Mouse (Mus musculus) bone marrow macrophage, adult 2 months (primary cell): ENCODE measurements around the gene Cyp11a1. TPM values are rescaled to one million over a fixed set of nuclear protein-coding genes. Genes with fewer than 3 reads are reported as not detected.

Experiments used
- H3K27ac ChIP-seq: 2 replicates; pipeline ENCODE4 v1.5.1; 2012; ENCODE audit warnings: low read depth, low read length; ENCODE audit not compliant: insufficient read depth
- H3K4me1 ChIP-seq: 2 replicates; pipeline ENCODE4 v1.6.1; 2012; ENCODE audit warnings: low read length; ENCODE audit not compliant: control insufficient read depth, insufficient read depth
- H3K4me3 ChIP-seq: 2 replicates; pipeline ENCODE4 v1.5.1; 2012; ENCODE audit warnings: mild to moderate bottlenecking, low read length, moderate library complexity; ENCODE audit not compliant: insufficient read depth
- CTCF ChIP-seq: IDR thresholded peaks from 2 replicates; pipeline ENCODE4 v1.5.1; 2012; ENCODE audit warnings: low read depth, mild to moderate bottlenecking, low read length, moderate library complexity
- POLR2A ChIP-seq: IDR thresholded peaks from 2 replicates; pipeline ENCODE4 v1.6.1; 2012; ENCODE audit warnings: mild to moderate bottlenecking, low read depth, low read length, borderline replicate concordance
- polyA plus RNA-seq: library from polyadenylated mRNA; stranded (reverse); fragments of >200 nt; gene quantifications from 2 replicates; pipeline ENCODE4 v1.2.4, GENCODE M21; 2012; ENCODE audit not compliant: missing spikeins, insufficient read depth, insufficient read length

Gene Cyp11a1
- polyA plus RNA-seq, 1 experiment, result 0.36 TPM

GRCm38 (mm10) chr9:57972776-57973439, 33.3 kb upstream of the Cyp11a1 start:
- peaks cover 4% of the 10 kb centered on the region; the same call in 1 of the 2 replicates for H3K4me1 ChIP-seq
- no peak overlapping the region for H3K27ac ChIP-seq
- TF ChIP-seq CTCF, result no peak
- TF ChIP-seq POLR2A, result no peak
- H3K4me3 ChIP-seq, result no peak overlapping the region

DNA sequence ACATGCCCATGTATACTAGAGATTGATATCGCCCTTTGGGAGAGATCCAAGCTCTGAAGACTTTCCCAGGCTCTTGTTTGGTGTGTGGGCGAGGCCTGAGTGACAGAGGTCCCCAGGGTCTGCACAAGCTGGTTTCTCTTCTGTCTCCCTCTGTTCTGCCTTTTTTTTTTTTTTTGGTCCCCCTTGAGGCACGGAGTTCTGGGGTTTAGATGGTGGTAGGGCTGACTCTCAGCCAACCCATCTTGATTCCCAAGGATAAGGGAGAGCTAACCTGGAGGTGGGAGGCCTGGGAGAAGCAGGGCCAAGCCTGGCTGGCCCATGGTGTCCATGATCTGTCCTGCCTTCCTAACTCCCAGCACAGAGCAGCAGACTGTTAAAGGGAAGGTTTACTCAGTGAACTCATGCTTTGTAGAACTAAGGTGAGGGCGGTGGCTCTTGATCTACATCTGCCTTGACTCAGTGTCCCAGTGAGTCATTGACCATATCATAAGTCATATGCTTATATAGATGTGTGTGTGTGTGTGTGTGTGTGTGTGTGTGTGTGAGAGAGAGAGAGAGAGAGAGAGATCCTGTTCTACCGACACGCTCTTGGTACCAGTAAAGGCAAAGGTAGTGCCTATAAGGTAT, 32.7 kb upstream of the Cyp11a1 start:
- H3K27ac ChIP-seq, result no peak overlapping the region
- no peak overlapping the region for H3K4me3 ChIP-seq
- TF ChIP-seq CTCF (no peak), POLR2A (no peak)
- peaks cover 4% of the 10 kb centered on the region; the same call in 1 of the 2 replicates for H3K4me1 ChIP-seq

DNA sequence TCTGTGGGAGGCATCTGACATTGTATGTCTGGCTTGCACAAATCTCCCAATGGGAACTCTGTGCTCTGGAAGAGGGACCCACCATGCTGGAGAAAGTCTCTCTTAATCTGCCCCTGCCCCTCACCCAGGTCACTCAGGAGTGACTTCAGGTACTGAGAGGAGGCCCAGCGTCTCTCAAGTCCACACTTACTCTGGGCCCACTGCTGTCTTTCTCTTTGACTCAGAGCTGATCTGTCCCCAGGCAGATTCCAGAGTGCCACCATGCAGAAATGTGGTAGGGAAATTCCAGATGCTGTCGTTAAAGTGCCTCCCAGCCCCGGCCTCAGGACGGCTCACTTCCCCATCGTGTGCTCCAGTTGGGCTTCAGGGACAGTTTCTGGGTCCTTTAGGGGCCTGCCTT, 32.0 kb upstream of the Cyp11a1 start:
- Histone ChIP-seq H3K4me3 (no peak overlapping the region), H3K27ac (no peak overlapping the region), H3K4me1 (peaks cover 4% of the 10 kb centered on the region; the same call in 1 of the 2 replicates)
- TF ChIP-seq CTCF (no peak), POLR2A (no peak)

GRCm38 (mm10) chr9:57975200-57975821, 30.9 kb upstream of the Cyp11a1 start:
- Histone ChIP-seq H3K27ac (no peak overlapping the region), H3K4me1 (peaks cover 5% of the 10 kb centered on the region; the same call in 1 of the 2 replicates), H3K4me3 (no peak overlapping the region)
- TF ChIP-seq POLR2A (no peak), CTCF (no peak)

GRCm38 (mm10) chr9:57978025-57978424, 28.2 kb upstream of the Cyp11a1 start:
- Histone ChIP-seq H3K4me1 (peaks cover 6% of the 10 kb centered on the region; the same call in 1 of the 2 replicates), H3K27ac (no peak overlapping the region), H3K4me3 (no peak overlapping the region)
- no peak for TF ChIP-seq CTCF
- TF ChIP-seq POLR2A, result no peak

GRCm38 (mm10) chr9:57978858-57979257, 27.4 kb upstream of the Cyp11a1 start:
- Histone ChIP-seq H3K27ac (no peak overlapping the region), H3K4me1 (peaks cover 5% of the 10 kb centered on the region; the same call in 1 of the 2 replicates), H3K4me3 (no peak overlapping the region)
- TF ChIP-seq CTCF (no peak), POLR2A (no peak)

- TF ChIP-seq POLR2A (no peak), CTCF (no peak)
- H3K27ac ChIP-seq, result no peak overlapping the region
- peaks cover 2% of the 10 kb centered on the region; the same call in 1 of the 2 replicates for H3K4me1 ChIP-seq
- H3K4me3 ChIP-seq, result no peak overlapping the region
Observed at GRCm38 (mm10) chr9:57980570-57980969, 25.6 kb upstream of the Cyp11a1 start.

DNA sequence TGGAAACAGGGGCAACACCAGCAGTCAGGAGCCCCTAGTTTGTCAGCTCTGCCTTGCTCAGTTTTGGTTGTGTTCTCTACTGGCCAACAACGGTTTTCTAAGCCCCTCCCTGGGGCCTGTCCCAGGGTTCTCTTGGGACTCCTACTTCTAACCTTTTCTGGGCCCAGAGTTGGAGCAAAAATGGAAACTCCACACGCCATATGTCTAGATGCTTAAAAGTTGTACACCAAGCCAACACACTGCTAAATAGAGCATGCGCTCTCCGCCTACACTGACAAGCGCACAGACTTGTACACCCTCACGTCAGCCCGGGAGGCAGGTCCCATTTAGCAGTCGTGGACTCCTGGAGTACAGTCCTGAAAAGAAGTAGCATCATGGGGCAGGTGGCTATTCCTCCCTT, 20.9 kb upstream of the Cyp11a1 start:
- Histone ChIP-seq H3K27ac (no peak overlapping the region), H3K4me3 (no peak overlapping the region), H3K4me1 (peaks cover 2% of the 10 kb centered on the region; the same call in 1 of the 2 replicates)
- no peak for TF ChIP-seq POLR2A

GRCm38 (mm10) chr9:57986293-57986692, 19.9 kb upstream of the Cyp11a1 start:
- TF ChIP-seq POLR2A, result no peak
- no peak for TF ChIP-seq CTCF
- H3K4me3 ChIP-seq, result no peak overlapping the region
- H3K4me1 ChIP-seq, result no peaks in the 10 kb centered on the region
- H3K27ac ChIP-seq, result no peak overlapping the region

GRCm38 (mm10) chr9:57988098-57988497, 18.1 kb upstream of the Cyp11a1 start:
- TF ChIP-seq POLR2A (no peak), CTCF (no peak)
- H3K4me1 ChIP-seq, result no peaks in the 10 kb centered on the region
- H3K4me3 ChIP-seq, result no peak overlapping the region
- no peak overlapping the region for H3K27ac ChIP-seq
